Mouse (Mus musculus) cortical plate, adult 2 months (tissue): ENCODE data around the gene Iqce.

Experiments used
- CTCF ChIP-seq: fragments of 200-500 bp; IDR thresholded peaks from 2 replicates; pipeline ENCODE4 v1.5.1; 2011; ENCODE audit warnings: mild to moderate bottlenecking, control low read depth, low read length; ENCODE audit not compliant: insufficient read depth; ENCODE audit errors: extremely low read depth
- POLR2A ChIP-seq: fragments of 200-500 bp; IDR thresholded peaks from 2 replicates; pipeline ENCODE4 v1.6.1; 2011; ENCODE audit warnings: mild to moderate bottlenecking, low read length, control low read depth; ENCODE audit not compliant: insufficient read depth; ENCODE audit errors: extremely low read depth

- no peak for TF ChIP-seq CTCF
- no peak for TF ChIP-seq POLR2A
Measured at GRCm38 (mm10) chr5:140677137-140677536, 25.0 kb downstream of the Iqce start.
